Mouse (Mus musculus): Measurements from ENCODE around the gene Sf3b2.
A peak's percentile ranks its signal among the peaks of the same experiment; 100 is the strongest.

Sf3b2 gene

DNA sequence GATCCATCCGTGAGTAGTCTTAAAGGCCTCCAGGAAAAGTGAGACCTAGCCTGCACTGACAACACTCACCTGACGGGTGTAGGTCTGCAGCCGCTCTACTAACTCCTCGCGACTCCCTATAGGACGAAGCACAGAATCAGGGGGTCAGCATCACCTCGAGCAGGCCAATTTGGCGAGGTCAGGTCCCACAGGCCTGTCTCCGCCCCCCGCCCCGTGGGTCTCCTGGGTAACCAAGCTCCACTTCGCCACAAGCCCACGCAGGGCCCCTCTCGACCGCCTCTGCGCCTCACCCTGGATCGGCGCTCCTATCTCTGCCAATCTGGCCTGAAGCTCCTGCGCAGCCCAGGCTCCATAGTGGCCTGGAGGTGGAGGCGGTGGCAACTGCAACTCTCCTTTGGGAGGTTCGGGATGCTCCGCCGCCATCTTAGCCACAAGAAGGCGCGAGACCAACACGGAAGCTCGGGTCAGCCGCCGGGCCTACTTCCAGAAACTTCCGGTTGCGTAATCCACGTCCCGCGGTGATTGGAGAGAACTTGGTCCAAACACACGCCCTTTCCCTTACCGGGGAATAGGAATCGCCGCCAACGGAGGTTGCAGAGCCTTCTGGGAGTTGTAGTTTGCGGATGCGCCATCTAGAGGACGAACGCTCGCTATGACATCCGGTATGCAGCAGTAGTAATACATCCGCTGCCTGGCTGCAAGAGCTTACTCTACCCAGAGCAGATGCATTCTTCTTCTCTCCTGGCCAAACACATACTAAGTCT is at the start of gene Sf3b2:
TSS of gene Sf3b2 (minus strand) at position 484 of the 764 bp plus-strand sequence.
- DNase-seq = peak; percentile 100

DNA sequence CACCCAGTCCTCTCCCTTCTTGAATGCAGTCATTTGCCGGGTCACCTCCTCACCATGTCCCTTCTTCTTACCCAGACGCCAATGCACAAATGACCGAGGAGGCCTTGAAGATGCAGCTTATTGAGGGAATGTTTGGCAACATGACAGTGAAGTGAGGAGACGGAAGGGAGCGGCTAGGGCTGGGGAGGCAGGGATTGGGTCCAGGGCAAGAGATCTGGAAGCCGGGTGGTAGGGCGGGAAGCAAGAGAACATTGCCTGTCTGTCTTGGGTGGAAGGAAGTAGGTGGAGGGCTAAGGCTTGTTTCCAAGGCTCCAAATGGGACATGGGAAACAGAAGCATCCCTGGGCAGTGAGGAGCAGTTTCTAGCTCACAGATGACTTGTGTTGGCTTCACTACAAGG is 46.1 kb upstream of the Sf3b2 start:
- DNase-seq = peak; percentile 98

DNA sequence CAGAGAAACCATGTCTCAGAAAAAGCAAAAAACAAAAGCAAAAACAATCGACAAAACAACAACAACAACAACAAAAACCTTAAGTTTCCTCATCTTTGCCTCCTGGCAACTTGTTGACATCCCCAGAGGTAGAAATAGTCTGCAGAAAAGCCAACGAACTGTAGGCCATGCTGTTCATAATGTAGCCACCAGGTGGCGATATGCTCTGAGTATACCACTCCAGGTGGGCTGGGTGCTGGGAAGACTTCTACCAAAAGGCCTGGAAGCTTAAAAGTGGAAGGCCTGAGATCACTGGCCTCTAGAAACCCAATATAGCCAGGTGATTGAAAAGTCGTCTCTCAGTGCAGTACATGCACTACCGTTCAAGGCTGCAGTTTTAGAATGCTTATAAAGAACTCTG is 42.7 kb upstream of the Sf3b2 start:
- DNase-seq = peak; percentile 97

DNA sequence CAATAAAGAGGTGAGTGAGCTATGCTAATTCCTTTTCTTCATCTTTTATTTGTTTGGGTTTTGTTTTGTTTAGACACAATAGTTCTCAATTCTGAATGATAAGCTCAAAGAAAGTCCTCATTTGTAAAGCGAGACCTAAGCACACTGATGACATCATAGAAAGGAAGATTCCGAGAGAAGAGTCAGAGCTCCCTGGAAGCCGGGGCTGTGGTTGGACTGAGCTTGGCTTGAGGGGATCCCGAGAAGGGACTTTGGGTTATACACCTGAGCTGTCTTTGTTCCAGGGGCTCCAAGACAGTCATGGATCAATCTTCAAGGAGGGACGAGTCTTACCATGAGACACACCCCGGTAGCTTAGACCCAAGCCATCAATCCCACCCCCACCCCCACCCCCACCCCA is 40.2 kb upstream of the Sf3b2 start, which contains the start of gene Catsper1:
TSS of gene Catsper1 (plus strand) at position 301 of the 400 bp plus-strand sequence.
- DNase-seq = no peak

DNA sequence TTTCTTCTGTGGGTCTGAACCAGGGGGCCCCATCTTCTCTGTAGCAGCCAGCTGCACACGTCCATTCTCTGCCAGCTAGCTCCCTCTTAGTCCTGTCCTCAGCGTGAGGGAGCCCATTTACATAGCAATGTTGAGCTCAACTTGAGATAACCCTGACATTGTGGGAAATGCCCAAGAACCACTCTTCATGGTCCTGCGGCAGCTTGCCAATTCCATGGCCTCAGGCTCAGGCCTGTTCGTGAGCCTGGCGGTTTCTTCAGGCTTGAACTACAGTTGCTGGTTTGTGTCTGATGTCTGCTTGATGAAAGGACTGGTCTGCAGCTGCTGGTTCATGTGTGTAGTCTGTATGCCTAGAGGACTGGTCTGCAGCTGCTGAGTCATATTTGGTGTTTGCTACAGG is 39.5 kb upstream of the Sf3b2 start:
- no peak for DNase-seq

DNA sequence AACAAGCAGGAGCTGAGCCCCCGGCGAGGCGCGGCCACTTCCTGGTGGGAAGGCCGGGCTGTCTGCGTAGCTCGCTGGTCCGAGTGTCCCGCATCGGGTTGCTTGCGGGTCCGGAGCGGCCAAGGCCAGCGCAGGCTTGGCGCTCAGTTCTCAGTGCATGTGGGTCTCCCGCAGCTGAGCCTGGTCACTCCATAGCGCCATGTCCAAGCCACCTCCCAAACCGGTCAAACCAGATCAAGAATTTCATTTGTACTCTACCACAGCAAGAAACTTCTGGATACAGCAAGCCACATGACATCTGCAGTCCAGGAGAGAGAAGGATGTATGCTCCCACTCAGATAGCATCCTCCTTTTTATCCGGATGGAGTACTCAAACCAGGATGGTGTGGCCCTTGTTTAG is 32.7 kb upstream of the Sf3b2 start:
- DNase-seq = no peak

DNA sequence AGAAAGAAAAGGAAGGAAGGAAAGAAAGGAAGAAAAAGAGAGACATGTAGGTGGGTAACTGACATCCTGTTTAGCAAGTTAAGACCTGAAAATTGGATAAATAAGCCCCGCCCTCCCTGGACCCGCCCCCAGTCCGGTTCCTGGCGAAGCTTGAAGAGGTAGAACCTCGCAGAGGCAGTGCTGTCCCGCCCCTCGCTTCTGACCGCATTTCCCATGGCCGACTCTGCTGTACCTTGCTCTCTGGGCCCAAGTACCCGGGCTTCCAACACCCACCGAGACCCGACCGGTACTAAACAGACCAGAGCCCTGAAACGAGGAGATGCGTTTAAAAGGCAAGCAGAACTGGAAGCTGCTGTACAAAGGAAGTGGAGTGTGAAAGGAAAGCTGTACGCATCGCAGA is 28.5 kb upstream of the Sf3b2 start:
- no peak for DNase-seq

DNA sequence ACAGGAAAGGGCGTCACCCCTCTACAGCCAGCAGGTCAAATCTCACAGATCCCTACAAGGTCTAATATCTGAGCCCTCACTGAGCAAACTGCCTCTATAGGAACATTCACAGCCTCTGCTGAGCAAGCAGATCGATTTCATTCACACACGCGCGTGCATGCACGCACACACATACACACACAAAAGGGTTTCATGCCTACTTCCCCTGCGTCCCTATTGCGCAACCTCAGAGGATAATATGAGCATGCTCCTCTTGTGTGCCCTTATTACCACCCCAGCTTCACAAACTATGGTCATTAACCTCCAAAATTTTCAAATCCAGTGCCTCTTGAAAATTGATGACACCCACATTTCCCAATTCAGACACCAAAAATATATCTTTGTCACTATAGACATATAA is 17.9 kb upstream of the Sf3b2 start:
- DNase-seq = no peak

DNA sequence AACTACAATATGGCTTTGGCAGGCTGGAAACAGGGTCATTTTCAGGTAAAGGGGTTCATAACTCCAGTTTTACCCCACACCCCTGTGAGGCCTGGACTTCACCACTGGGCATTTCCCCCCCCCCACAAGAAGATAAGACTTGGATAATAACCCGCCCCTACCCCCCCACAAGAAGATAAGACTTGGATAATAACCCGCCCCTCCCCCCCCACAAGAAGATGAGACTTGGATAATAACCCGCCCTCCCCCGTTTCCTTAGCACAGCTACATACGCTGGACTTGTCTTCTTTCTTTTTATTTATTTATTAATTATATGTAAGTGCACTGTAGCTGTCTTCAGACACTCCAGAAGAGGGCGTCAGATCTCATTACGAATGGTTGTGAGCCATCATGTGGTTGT is 13.8 kb upstream of the Sf3b2 start:
- no peak for DNase-seq

DNA sequence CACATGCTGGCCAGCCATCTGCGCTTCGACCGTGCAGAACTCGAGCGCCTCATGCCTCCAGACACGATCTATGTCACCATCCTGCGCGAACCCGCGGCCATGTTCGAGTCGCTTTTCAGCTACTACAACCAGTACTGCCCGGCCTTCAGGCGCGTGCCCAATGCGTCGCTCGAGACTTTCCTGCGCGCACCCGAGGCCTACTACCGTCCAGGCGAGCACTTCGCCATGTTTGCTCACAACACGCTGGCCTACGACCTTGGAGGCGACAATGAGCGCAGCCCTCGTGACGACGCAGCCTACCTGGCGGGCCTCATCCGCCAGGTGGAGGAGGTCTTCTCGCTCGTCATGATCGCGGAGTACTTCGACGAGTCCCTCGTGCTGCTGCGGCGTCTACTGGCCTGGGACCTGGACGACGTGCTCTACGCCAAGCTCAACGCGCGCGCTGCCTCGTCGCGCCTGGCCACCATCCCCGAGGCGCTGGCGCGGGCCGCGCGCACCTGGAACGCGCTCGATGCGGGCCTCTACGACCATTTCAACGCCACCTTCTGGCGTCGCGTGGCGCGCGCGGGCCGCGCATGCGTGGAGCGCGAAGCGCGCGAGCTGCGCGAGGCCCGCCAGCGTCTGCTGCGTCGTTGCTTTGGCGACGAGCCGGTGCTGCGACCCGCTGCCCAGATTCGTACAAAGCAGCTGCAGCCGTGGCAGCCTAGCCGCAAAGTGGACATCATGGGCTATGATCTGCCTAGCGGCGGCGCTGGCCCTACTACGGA is 11.9 kb upstream of the Sf3b2 start:
- DNase-seq = no peak

DNA sequence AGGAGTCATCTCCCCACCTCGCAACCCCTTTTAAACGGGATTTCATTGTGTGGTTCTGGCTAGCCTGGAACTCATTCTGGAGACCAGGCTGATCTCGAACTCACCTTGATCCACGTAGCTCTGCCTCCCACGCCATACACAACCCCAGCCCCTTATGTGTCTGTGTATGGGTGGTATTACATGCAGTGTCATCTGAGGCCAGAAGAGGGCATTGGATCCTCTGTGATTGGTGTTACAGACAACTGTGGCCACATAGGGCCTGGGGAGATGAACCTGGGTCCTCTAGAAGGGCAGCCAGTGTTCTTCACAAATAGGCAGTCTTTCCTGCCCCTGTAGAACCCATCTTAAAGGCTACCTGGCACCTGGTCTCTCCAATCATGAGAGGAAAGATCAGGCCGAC is 11.0 kb upstream of the Sf3b2 start:
- no peak for DNase-seq

DNA sequence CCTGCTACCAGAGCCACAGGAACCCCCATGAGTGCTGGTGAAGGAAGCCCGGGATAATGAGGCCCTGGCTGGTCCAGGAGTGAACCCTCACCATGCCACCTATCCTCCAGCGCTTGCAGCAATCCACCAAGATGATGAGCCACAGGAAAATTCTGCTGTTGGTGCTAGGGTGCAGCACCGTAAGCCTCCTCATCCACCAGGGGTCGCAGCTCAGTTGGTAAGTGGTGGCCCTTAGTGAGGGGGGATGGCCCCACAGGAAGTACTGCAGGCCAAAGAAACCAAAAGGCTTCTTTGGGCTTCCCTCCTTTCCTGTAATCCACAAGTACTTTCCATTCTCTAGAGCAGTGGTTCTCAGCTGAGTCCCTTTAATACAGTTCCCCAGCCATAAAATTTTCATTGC is 7.2 kb upstream of the Sf3b2 start:
- peak; percentile 92 for DNase-seq

DNA sequence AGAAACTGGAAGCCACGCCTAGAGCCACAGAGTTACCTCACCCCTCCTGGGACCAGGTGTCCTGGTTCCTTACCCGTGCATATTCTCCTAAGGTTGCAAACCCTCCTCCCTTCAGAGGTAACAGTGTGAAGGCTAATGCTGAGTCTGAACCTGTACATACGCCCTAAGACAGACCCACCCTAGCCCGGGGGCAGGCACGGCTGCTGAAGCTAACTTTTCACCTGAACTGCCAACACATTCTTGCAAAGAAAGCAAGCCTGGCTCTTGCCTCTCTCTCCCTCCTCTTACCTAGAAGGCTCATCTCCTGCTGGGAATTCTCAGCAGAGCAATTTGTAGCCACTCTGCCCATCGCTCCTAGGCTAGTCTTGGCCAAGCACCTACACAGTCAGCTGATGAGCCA is 5.3 kb upstream of the Sf3b2 start:
- DNase-seq = peak; percentile 90

DNA sequence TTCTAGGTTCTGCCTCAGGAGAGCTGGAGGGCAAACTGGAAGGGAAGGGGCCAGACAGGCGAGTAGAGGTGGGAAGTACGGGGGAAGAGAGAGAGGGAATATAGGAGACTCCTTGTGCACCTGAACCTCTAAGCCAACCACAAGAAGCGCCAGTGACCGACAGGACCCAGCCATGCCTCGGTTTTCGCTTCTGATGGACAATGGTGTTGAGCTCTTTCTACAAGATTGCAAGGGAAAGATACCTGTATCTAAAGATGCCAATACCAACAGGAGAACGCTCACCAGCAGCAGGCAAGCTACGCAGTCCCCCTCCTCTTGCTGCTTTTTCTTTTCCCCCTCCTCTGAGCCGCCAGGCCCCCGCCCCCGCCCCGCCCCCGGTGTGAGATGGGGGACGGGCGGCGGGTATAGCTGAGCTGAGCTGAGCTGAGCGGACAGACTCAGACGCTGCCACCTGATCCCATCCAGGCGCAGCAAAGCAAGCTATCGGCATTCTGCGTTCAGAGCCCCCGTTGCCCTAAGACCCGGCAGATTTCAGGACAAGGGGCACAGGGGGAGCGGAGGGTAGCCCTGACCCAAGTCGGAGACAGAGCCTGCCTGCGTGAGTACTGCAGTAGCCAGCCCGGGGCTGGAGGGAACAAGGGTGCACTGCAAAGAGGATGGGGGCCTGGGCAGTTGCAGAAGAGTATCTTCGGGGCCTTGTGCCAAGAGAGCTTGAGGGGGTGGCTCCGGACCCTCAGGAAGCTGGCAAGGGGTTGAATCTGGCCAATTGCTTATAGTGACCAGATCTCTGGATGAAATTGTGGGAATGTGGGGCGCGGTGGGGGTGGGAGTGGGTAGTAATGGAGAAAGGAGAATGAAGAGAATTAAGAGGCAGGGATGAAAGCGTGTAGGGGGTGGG is 2.9 kb upstream of the Sf3b2 start, which contains the start of gene Gal3st3:
TSS of gene Gal3st3 (plus strand) at position 429 of the 898 bp plus-strand sequence.
- no peak for DNase-seq

DNA sequence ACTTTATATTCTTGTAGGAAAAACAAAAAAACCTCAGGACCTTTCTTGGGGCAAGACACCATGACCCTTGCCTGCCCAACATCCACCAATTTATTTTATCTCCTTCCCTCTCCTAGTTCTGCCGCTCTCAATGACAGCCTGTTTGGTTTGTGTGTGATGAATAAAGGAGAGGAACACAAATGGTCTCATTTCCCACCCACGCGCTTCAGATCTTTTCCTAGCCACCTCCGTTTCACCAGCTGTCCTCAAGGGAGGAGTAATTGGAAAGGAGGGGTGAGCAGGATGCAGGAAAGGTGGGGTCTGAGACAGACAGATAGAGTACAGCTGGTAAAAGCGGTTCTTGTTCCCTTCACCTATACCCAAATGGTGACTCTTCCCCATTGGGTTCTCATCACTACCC is 1.4 kb upstream of the Sf3b2 start:
- no peak for DNase-seq

DNA sequence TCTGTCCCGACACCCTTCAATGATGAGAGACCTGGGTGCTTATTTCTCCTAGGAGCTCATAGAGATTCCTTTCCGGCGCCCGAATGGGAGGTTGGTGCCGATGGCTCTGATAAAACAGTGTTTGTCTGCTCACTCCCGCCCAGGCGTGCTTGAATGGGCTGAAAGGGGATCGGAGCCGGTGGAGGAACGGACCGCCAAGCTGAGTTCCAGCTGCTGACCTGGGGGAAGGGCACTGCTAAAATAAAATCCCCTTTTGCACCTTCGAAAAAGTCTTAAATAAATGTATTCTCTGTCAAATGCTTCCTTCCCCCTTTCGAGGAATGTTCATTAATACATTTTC is 451 bp upstream of the Sf3b2 start:
- DNase-seq = no peak

DNA sequence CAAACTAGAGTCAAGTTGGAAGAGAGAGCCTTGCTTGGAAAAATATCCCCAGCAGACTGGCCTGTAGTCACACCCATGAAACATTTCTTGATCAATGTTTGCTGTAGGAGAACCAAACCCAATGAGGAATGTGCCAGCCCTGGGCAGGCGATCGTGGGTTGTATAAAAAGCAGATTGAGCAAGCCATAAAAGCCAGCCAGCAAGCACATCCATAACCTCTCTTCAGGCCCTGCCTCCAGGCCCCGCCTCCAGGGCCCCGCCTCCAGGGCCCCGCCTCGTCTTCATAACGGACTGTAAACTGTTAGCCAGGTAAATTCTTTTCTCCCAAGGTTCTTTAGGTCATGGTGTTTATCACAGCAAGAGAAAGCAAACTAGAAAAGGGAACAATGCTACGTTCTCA is 16.9 kb downstream of the Sf3b2 start:
- peak; percentile 90 for DNase-seq

DNA sequence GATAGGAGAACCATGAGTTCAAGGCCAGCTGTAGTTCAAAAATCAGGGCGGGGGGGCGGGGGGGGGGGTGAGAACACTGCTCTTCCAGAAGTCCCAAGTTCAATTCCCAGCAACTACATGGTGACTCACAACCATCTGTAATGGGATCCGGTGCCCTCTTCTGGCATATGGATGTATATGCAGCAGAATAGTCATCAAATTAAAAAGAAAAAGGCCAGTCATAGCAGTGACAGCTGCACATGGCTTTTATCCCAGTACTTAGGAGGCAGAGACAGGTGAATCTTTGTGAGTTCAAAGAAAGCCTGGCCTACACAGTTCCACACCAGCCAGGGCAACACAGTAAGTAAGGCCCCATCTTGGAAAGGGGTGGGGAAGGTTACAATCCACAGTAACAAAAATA is 18.1 kb downstream of the Sf3b2 start:
- peak; percentile 68 for DNase-seq

DNA sequence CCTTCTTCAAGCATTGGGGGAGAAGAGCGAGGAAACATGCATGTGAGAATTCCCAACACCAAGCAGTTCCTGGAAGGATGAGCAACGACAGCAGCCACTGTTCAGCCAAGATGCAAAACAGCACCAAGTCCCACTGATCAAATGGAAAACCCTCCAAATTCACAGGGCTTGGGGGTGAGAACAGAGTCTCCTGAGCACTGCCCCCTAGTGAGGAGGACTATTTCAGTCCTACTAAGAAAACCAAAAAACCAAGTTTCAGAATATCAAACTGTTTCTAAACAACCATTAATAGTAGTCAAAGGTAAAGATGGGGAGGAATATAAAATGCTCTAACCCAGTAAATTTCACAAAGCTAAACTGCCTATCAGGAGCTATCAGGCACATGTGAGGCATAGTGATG is 18.7 kb downstream of the Sf3b2 start:
- DNase-seq = peak; percentile 50

DNA sequence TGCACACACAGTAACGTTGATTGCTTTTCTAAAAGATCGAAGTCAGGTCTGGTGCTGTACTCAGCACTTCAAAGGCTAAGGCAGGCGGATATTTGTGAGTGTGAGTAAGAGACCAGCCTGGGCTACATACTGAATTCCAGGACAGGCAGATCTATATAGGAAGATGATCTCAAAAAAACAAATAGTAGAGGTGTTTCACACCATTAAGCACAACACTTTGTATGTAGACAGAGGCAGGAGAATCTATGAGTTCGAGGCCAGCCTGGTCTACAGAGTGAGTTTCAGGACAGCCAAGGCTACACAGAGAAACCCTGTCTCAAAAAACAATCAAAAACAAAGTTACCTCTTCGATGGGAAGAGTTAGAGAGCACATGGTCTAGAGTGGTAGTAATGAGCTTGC is 19.5 kb downstream of the Sf3b2 start:
- DNase-seq = peak; percentile 55

DNA sequence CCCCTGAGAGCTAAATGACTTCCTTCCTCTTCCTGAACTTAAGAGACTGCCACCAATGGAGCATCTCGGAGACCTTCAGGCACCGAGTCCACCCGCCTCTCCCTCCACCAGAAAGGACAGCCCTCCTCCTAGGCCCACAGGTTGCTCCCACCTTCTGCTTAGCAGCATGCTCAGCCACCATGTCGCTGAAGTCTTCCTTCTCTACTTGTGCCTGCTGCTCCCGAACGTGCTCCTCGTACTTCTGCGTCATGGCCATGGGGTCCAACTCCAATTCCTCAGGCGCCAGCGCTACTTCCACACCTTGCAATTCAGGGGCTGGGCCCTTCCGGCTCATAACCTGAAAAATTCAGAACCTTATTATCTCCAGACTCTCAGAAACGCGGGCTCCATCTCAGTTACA is 20.6 kb downstream of the Sf3b2 start:
- peak; percentile 87 for DNase-seq

DNA sequence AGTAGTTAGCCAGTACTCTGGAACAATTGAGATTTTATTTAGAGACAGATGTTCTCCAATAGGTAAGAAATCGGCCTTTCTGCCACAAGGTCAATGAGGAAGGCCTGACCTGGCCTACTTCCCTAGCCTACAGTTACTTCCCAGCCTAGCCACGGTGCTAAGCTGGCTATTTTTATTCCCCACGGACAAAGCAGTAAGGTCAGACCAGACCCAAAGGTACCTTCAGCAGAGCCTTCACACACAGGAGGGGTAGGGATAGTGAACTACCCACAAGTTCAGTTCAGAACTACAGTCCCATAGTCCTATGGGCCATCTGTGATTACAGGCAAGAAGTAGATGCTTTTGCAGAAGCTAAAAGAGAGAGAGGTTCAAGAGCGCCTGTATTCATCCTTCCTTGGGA is 21.3 kb downstream of the Sf3b2 start:
- peak; percentile 93 for DNase-seq

Measured in heart, adult 11 months (tissue).